Mouse (Mus musculus) spleen, adult 2 months (tissue): Measurements from ENCODE around the gene Bysl.

Source experiments
- CTCF ChIP-seq: fragments of 200-500 bp; IDR thresholded peaks from 2 replicates; pipeline ENCODE4 v1.5.1; 2011; ENCODE audit warnings: mild to moderate bottlenecking, inconsistent platforms; ENCODE audit not compliant: insufficient read depth, insufficient read length, insufficient replicate concordance; ENCODE audit errors: extremely low read depth
- POLR2A ChIP-seq: fragments of 200-500 bp; IDR thresholded peaks from 2 replicates; pipeline ENCODE4 v1.6.1; 2011; ENCODE audit warnings: low read depth, low read length, inconsistent platforms

- TF ChIP-seq CTCF: no peak
- TF ChIP-seq POLR2A: no peak
These were observed 7.4 kb upstream of the Bysl start for GRCm38 (mm10) chr17:47618556-47619311.
